Mouse (Mus musculus): ENCODE data around the gene Srsf12. TPM values are rescaled to one million over a fixed set of nuclear protein-coding genes. Genes with fewer than 3 reads are reported as not detected.
A peak's percentile ranks its signal among the peaks of the same experiment; 100 is the strongest.

Gene Srsf12
- polyA plus RNA-seq, 1 experiment from 2014 or later = 0.03 TPM

DNA sequence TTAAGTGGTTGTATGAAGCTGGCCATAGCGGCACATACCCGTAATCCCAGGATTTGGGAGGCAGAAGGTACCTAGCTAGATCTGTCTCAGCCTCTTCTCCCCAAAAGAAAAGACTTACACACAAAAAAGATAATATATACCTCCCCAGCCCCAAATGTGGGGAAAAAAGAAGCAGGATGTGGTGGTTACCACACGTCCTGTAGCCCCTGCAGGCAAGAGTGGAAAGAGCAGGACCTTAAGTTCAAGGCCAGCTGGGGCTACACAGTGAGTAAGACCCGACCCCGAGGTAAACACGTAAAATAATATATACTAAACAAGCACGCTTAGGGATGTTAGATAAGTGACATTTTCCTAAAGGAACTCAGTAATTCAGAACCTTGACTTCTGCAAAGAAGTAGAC lies 18.4 kb downstream of the Srsf12 start:
- TF ChIP-seq CTCF (IDR thresholded peaks at IDR 0.05) = no peak
- ChIA-PET POLR2A (no interaction called here), CTCF (interaction anchor here (1.1 kb wide), 1 partner anchor 17 kb away, joined by 4 read pairs; no protein-coding TSS in a partner anchor)
- ATAC-seq (no peak), DNase-seq (ENCODE audit: low read depth, low spot score) (no peak)
- in situ Hi-C loops (cut with MboI; ENCODE audit: low pct_unique_long_range_greater_than_20kb) = loop anchor here (10.0 kb wide), 1 partner anchor 68 kb away; the partner anchor contains the start of gene Pnrc1
- no peaks in the 10 kb centered on the region for H3K27me3 ChIP-seq

DNA sequence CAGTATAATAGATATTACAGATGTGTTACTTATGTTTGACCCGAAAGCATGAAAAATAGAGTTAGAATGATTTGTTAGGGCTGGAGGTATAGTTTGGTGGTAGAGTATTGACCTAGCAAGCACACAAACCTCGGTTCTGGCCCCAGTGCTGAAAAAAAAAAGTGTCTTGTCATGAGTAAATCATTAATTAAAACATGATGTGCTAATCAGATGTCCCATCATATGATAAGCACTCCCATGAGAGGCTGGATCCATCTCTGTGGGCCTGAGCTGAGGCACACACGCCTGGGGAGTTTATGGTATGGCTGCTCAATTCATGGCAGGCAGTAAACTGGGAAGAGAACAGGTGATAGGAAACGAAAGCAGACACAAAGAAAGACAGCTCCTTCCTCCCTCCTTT lies 20.8 kb downstream of the Srsf12 start:
- ATAC-seq = no peak
- in situ Hi-C loops (cut with MboI; ENCODE audit: low pct_unique_long_range_greater_than_20kb) = loop anchor here (10.0 kb wide), 1 partner anchor 65 kb away; the partner anchor contains the start of gene Pnrc1
- POLR2A ChIA-PET = no interaction called here

DNA sequence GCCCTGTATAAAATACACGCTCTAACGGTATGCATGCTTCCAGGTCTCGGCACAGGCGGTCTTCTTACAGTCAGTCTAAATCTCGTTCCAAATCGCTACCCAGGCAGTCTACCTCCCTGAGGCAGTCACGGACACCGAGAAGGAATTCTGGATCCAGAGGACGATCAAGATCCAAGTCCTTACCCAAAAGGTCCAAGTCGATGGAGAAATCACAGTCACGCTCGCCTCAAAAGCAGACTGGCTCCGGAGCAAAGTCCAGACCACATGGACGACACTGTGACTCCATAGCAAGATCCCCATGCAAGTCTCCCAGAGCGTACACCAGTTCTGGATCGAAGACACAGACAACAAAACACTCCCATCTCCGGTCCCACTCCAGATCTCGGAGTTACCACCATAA lies 22.1 kb downstream of the Srsf12 start:
- ATAC-seq (no peak), DNase-seq (ENCODE audit: low read depth, low spot score) (no peak)
- ChIA-PET CTCF (interaction anchor here (1.5 kb wide), 1 partner anchor 9 kb away, joined by 5 read pairs; no protein-coding TSS in a partner anchor), POLR2A (no interaction called here)
- TF ChIP-seq CTCF (IDR thresholded peaks at IDR 0.05) = no peak
- in situ Hi-C loops (cut with MboI; ENCODE audit: low pct_unique_long_range_greater_than_20kb) = no loop called here
- no peaks in the 10 kb centered on the region for H3K27me3 ChIP-seq

More for the DNA sequence above, 20.8 kb downstream of the Srsf12 start:
- CTCF ChIA-PET = no interaction called here
- H3K27me3 ChIP-seq = no peaks in the 10 kb centered on the region
- TF ChIP-seq CTCF (IDR thresholded peaks at IDR 0.05) = no peak
- DNase-seq (ENCODE audit: low read depth, low spot score) = no peak

DNA sequence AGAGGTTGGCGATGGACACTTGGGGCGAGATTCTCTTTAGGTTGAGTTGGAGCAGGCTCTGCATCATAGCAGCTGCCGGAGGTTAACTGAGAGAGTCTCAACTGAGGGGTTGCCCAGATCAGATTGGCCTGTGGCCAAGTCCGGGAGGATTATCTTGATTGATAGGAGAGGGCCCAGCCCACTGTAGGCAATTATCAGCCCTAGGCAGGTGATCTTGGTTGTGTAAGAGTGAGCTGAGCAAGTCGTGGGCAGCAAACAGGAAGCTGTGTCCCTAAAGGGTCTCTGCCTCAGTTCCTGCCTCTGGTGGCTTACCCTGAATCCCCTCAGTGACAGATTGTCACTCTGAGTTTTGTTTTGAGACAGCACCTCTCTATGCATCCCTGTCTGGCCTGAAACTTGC lies 33.7 kb downstream of the Srsf12 start:
- in situ Hi-C loops (cut with MboI; ENCODE audit: low pct_unique_long_range_greater_than_20kb) = no loop called here
- DNase-seq (ENCODE audit: low read depth, low spot score) (no peak), ATAC-seq (no peak)
- CTCF ChIA-PET = no interaction called here
- no peaks in the 10 kb centered on the region for H3K27me3 ChIP-seq
- no peak for TF ChIP-seq CTCF (IDR thresholded peaks at IDR 0.05)
- POLR2A ChIA-PET = no interaction called here

DNA sequence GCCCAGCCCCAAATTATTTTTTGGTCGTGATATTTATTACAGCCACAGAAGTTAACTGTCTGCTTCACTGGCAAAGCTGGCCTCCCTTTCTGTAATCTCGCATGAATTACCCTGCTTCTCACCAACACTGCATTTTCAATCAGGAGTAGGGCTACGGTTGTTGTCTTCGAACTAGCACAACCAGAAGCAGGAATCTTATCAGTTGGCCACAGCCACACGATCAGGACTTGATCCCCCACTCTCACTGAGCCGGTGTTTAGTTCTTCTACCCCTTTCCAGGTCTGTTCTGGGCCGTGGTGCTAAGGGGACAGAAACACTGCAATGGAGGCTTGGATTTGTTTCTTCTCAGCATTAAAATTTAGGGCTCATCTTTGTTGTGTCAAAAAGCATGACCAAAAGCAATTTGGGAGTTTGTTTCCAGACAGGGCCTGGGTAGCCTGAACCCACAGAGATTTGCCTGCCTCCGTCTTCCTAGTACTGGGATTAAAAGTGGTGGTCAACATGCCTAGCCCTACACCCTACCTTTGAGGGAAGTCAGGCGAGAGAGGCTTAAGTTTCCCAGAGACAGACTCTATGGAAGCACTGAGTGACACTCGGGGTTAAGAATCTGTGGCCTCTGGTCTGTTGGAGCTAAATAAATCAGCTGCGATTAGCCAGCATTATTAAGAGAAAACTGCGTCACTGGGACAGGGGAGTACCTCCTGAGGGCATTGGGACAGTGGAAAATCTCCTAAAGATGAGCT lies 34.4 kb downstream of the Srsf12 start:
- CTCF ChIA-PET = interaction anchor here (1.5 kb wide), 1 partner anchor 16 kb away, joined by 4 read pairs; no protein-coding TSS in a partner anchor
- TF ChIP-seq CTCF (IDR thresholded peaks at IDR 0.05) = no peak
- ATAC-seq (no peak), DNase-seq (ENCODE audit: low read depth, low spot score) (no peak)
- H3K27me3 ChIP-seq = no peaks in the 10 kb centered on the region
- in situ Hi-C loops (cut with MboI; ENCODE audit: low pct_unique_long_range_greater_than_20kb) = no loop called here
- POLR2A ChIA-PET = no interaction called here

DNA sequence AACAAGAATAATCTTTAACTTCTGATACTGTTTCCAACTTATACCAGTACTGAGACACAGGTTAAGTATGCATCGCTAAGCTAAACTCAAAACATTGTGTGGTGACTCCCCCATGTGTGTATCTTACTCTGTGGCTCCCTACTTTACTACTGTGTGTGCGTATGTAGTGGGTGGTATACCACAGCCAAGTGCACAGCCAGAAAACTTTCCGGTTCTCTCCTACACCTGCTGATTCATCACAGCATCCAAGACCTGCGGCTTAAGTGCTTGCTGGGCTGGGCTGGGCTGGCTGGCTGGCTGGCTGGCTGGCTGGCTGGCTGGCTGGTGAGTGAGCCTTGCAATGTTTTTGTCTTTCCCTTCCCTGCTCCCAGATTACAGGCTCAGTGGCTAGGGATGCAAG lies 35.1 kb downstream of the Srsf12 start:
- in situ Hi-C loops (cut with MboI; ENCODE audit: low pct_unique_long_range_greater_than_20kb) = no loop called here
- no peak for TF ChIP-seq CTCF (IDR thresholded peaks at IDR 0.05)
- ATAC-seq (no peak), DNase-seq (ENCODE audit: low read depth, low spot score) (no peak)
- POLR2A ChIA-PET = no interaction called here
- H3K27me3 ChIP-seq = no peaks in the 10 kb centered on the region
- CTCF ChIA-PET = interaction anchor here (1.5 kb wide), 1 partner anchor 17 kb away, joined by 4 read pairs; no protein-coding TSS in a partner anchor

DNA sequence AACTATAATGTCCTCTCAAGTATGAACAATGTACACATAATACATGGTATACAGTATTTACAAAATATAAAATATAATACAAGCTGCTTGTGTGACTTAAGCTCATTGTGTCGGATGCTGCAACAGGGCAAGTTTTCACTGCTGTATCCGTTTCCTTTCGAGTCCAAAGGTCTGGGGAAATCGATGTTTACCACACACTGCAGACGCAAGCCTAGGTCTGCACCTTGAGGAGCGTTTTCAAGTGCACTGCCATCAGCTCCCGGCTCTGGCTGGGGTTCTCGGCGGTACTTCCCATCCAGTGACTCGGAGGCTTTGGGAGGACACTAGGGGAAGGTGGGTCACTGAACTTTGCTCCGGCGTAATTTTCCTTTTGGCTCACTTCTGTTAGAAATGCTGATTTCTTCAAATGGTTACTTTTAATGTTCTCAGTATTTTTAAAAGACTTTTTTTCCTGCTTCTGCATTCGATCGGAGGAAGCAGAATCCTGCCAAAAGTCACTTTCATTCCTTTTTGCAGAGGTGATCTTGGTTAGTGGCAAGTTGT lies 37.1 kb downstream of the Srsf12 start:
- POLR2A ChIA-PET = no interaction called here
- in situ Hi-C loops (cut with MboI; ENCODE audit: low pct_unique_long_range_greater_than_20kb) = no loop called here
- DNase-seq (ENCODE audit: low read depth, low spot score) = no peak

DNA sequence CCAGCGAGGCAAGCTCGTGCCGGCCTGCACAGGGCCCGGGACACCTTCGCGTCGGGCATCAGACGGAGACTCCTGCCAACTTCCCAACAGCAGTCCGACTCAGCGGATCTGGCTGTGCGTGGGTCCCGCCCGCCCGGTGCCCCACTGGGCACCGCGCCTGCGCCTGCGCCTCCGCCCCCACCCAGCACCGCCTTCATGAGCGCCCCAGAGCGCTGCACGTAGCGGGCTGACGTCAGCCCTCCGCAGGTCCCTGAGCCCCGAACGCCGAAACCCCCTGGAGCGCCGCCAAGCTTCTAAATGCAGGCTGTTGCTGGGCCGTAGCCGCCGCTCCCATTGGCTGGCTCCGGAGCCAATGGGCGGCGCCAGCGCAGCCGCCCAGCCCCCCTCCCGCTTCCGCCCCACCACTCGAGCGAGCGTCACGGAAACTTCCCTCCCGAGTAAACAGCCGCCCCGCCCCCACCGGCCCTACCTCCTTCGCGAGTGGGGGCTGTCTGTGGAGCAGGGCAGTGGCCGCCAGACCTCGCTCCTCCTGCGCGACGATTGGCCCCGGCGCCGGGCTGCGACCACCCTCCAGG lies 38.8 kb downstream of the Srsf12 start:
- CTCF ChIA-PET = no interaction called here
- ATAC-seq (peak; percentile 71), DNase-seq (ENCODE audit: low read depth, low spot score) (peak; percentile 95)
- POLR2A ChIA-PET = interaction anchor here (0.5 to 1.2 kb wide), 3 partner anchors 11 to 44 kb away, joined by 3 to 4 read pairs (median 4); no protein-coding TSS in a partner anchor
- in situ Hi-C loops (cut with MboI; ENCODE audit: low pct_unique_long_range_greater_than_20kb) = no loop called here
- no peak for TF ChIP-seq CTCF (IDR thresholded peaks at IDR 0.05)
- no peaks in the 10 kb centered on the region for H3K27me3 ChIP-seq

More for the DNA sequence above, 37.1 kb downstream of the Srsf12 start:
- CTCF ChIA-PET = interaction anchor here (1.1 to 1.2 kb wide), 2 partner anchors 47 to 98 kb away, joined by 3 read pairs; no protein-coding TSS in a partner anchor
- TF ChIP-seq CTCF (IDR thresholded peaks at IDR 0.05) = no peak
- no peak for ATAC-seq
- no peaks in the 10 kb centered on the region for H3K27me3 ChIP-seq

DNA sequence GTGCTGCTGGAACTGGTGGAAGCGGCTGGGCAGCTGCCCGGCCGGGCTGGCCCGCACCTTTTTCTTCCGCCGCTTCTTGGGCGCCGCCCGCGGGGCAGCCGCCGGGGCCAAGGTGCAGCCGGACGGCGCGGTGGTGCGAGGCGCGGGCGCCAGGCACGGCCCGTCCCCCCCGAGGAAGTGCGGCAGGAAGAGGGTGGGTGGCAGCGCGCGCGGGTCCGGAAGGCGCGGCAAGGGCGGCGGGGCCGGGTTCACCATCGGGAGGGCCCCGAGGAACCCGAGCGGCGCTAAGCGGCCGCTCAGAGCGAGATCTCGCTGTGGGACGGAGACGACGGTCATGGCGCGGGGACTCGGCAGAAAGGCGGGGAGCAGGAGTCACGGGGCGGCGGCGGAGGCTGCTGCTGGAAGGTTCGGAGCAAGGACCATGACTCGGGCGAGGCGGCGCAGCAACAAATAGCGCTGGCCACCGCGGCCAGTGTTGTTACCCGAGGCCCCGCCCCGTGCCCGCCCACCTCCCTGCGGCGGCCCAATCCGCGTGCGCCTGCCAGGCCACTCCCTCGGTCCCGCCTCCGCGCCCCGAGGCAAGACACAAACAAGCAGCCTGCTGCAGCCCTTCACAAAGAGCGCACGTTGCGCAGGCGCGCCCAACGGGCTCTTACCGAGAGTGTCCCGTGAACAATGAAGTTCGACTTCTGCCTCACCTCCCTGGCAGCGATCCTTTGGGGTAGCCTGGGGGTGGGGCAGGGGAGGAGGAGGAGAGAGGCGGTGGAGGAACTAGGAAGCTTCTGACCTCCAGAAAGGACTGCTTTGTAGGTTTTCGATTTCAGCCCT lies 39.5 kb downstream of the Srsf12 start:
- TF ChIP-seq CTCF (IDR thresholded peaks at IDR 0.05) = no peak
- ChIA-PET POLR2A (interaction anchor here (0.5 to 1.2 kb wide), 2 partner anchors 10 to 43 kb away, joined by 3 to 4 read pairs; no protein-coding TSS in a partner anchor), CTCF (interaction anchor here (1.6 kb wide), 1 partner anchor 9 kb away, joined by 5 read pairs; no protein-coding TSS in a partner anchor)
- in situ Hi-C loops (cut with MboI; ENCODE audit: low pct_unique_long_range_greater_than_20kb) = no loop called here
- peak; percentile 88 for ATAC-seq
- no peaks in the 10 kb centered on the region for H3K27me3 ChIP-seq
- DNase-seq (ENCODE audit: low read depth, low spot score) = peak; percentile 87

DNA sequence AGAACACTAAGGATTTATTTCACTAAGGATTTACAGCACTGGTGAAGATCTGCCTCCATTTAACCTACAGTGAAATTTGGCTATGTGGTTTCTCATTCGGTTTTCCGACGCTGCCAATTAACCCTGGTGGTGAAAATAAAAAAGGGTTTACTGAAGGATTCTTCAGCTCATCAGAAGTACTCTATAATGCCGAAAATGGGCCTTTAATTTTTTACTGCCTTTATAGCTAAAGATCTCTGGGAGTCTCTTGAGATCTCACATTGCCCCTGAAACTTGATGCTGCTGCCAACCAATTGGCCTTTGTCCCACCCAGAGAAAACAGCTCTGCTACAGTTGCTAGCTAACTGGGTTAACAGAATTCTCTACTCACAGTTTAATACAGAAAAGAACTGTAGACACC lies 40.1 kb downstream of the Srsf12 start:
- no peak for DNase-seq (ENCODE audit: low read depth, low spot score)
- ChIA-PET POLR2A (no interaction called here), CTCF (interaction anchor here (1.6 kb wide), 1 partner anchor 9 kb away, joined by 5 read pairs; no protein-coding TSS in a partner anchor)
- no peak for TF ChIP-seq CTCF (IDR thresholded peaks at IDR 0.05)
- no peaks in the 10 kb centered on the region for H3K27me3 ChIP-seq
- no peak for ATAC-seq
- in situ Hi-C loops (cut with MboI; ENCODE audit: low pct_unique_long_range_greater_than_20kb) = no loop called here
